Mouse (Mus musculus) embryo, embryonic 10 days (tissue): ENCODE results near the gene Kif5a.

Experiments used
- DNase-seq: peaks from one replicate; pipeline ENCODE4 v3.0.0-alpha.2; 2015; ENCODE audit warnings: low spot score

Gene Kif5a

DNA sequence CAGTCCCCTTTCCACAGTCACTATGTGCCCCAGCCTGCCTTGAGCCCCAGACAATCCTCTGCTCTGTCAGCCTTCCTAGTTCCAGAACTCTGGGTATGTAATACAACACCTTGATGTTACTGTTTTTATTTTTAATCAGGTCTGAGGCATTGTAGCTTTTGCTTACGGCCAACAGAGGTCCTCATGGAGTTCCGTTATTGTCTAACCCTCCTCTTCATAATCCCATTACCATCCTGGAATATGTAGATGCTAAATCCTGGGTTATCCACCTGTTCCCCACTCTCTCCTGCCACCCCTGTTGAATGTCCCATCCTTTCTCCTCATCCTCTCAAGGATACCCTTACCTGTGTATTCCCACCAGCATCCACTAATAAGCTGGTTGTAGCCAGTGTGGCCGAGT is 86.9 kb downstream of the Kif5a start:
- DNase-seq: no peak
